Mouse (Mus musculus): Measurements from ENCODE around the gene Retn. TPM values are rescaled to one million over a fixed set of nuclear protein-coding genes. Genes with fewer than 3 reads are reported as not detected.

Gene Retn
- polyA plus RNA-seq, 1 experiment from 2014 or later = not detected

- Histone ChIP-seq H3K27me3 (replicated peaks) (0 out of 2 replicates have a peak, but pooled peaks cover 5% of the 10 kb centered on the region), H3K9ac (peak within 1 kb of the TSS; percentile 68), H3K9me3 (replicated peaks) (no peaks in the 10 kb centered on the region), H3K4me2 (peak within 1 kb of the TSS; percentile 77), H3K4me1 (replicated peaks) (peaks cover 9% of the 10 kb centered on the region), H3K4me3 (peak within 1 kb of the TSS; percentile 69), H3K27ac (ENCODE audit: poor library complexity, severe bottlenecking) (no peak within 1 kb of the TSS), H3K36me3 (peaks cover 25% of the 10 kb centered on the region)
- ATAC-seq (ENCODE audit: insufficient number of reproducible peaks, low FRiP score) = peak; percentile 91
- WGBS = 6% methylated on average over 47 of the region's 47 CpGs
Measured at GRCm38 (mm10) chr8:3630647-3631477, 24.7 kb upstream of the Retn start, which contains the start of gene Stxbp2. Gene Stxbp2, plus strand, starts transcription at chr8:3630955.

DNA sequence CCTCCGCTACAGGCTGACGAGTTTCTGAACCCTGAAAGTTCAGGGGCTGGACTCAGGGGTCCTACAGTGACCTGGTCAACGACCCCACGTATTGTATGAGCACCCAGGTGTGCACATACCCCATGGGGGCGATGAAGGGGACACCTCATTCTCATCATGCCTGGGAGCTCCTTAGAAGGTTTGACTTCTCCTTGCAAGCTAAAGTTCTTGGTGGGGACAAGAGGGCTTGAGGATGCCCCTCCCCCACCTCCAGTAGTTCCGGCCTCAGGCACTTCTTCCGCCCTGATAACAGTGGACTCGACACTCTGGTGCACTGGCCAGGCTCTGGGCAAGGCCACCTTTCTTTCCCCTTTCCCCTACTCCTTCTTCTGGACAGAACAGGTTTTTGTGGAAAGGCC, 24.1 kb upstream of the Retn start:
- Histone ChIP-seq H3K4me1 (replicated peaks) (peaks cover 9% of the 10 kb centered on the region), H3K9ac (peak overlapping the region; percentile 68), H3K9me3 (replicated peaks) (no peaks in the 10 kb centered on the region), H3K36me3 (peaks cover 31% of the 10 kb centered on the region), H3K4me2 (peak overlapping the region; percentile 77), H3K27ac (ENCODE audit: poor library complexity, severe bottlenecking) (no peak overlapping the region), H3K4me3 (peak overlapping the region; percentile 69), H3K27me3 (replicated peaks) (0 out of 2 replicates have a peak, but pooled peaks cover 5% of the 10 kb centered on the region)
- WGBS = 12% methylated on average over 8 of the region's 8 CpGs
- peak; percentile 70; the same call in 1 of the 2 replicates for ATAC-seq (ENCODE audit: insufficient number of reproducible peaks, low FRiP score)

- peaks cover 20% of the 10 kb centered on the region; the same call in 1 of the 2 replicates for H3K36me3 ChIP-seq
- no peak overlapping the region for H3K27ac ChIP-seq (ENCODE audit: poor library complexity, severe bottlenecking)
- H3K27me3 ChIP-seq (replicated peaks) = no peaks in the 10 kb centered on the region
- H3K4me1 ChIP-seq (replicated peaks) = no peaks in the 10 kb centered on the region
- no peak for ATAC-seq (ENCODE audit: insufficient number of reproducible peaks, low FRiP score)
- H3K4me3 ChIP-seq = no peak overlapping the region
- no peaks in the 10 kb centered on the region for H3K9me3 ChIP-seq (replicated peaks)
- H3K9ac ChIP-seq = no peak overlapping the region
- no peak overlapping the region for H3K4me2 ChIP-seq
- WGBS = 16% methylated on average over 5 of the region's 5 CpGs
Measured at GRCm38 (mm10) chr8:3645804-3646203, 9.8 kb upstream of the Retn start.

- H3K9me3 ChIP-seq (replicated peaks) = no peaks in the 10 kb centered on the region
- H3K36me3 ChIP-seq = peaks cover 8% of the 10 kb centered on the region; the same call in 1 of the 2 replicates
- no peak overlapping the region for H3K4me2 ChIP-seq
- no peak overlapping the region for H3K27ac ChIP-seq (ENCODE audit: poor library complexity, severe bottlenecking)
- H3K4me3 ChIP-seq = no peak overlapping the region
- no peaks in the 10 kb centered on the region for H3K27me3 ChIP-seq (replicated peaks)
- H3K9ac ChIP-seq = no peak overlapping the region
- WGBS = 77% methylated on average over 6 of the region's 6 CpGs
- H3K4me1 ChIP-seq (replicated peaks) = no peaks in the 10 kb centered on the region
- no peak for ATAC-seq (ENCODE audit: insufficient number of reproducible peaks, low FRiP score)
Measured at GRCm38 (mm10) chr8:3646824-3647531, 8.6 kb upstream of the Retn start.

- ATAC-seq (ENCODE audit: insufficient number of reproducible peaks, low FRiP score) = no peak
- no peaks in the 10 kb centered on the region for H3K9me3 ChIP-seq (replicated peaks)
- no peaks in the 10 kb centered on the region for H3K27me3 ChIP-seq (replicated peaks)
- no peak overlapping the region for H3K4me3 ChIP-seq
- WGBS = 71% methylated on average over 4 of the region's 4 CpGs
- no peak overlapping the region for H3K27ac ChIP-seq (ENCODE audit: poor library complexity, severe bottlenecking)
- H3K4me2 ChIP-seq = no peak overlapping the region
- H3K4me1 ChIP-seq (replicated peaks) = no peaks in the 10 kb centered on the region
- no peak overlapping the region for H3K9ac ChIP-seq
- H3K36me3 ChIP-seq = peaks cover 6% of the 10 kb centered on the region; the same call in 1 of the 2 replicates
Measured at GRCm38 (mm10) chr8:3647561-3647960, 8.0 kb upstream of the Retn start.

DNA sequence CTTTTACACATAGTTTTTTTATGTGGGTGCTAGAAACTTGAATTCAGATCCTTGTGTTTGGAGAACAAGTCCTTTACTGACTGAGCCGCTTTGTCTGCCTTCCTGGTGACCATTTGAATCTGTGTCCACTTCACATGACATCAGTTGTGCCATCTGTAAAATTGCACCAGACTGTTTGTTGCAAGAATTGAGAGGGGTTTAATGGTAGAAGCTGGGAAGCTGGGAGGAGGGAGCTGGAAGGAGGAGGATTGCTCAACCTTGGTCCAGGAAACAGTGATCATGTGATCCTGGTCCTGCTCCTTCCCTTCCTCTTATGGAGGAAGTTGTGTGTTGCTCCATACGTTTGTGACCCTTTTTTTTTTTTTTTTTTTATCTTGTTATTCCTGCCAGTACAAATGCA, 7.3 kb upstream of the Retn start:
- no peaks in the 10 kb centered on the region for H3K27me3 ChIP-seq (replicated peaks)
- H3K9ac ChIP-seq = no peak overlapping the region
- no peaks in the 10 kb centered on the region for H3K4me1 ChIP-seq (replicated peaks)
- 66% methylated on average over 2 of the region's 2 CpGs for WGBS
- no peaks in the 10 kb centered on the region for H3K9me3 ChIP-seq (replicated peaks)
- no peak for ATAC-seq (ENCODE audit: insufficient number of reproducible peaks, low FRiP score)
- H3K36me3 ChIP-seq = no peaks in the 10 kb centered on the region
- H3K4me2 ChIP-seq = no peak overlapping the region
- H3K4me3 ChIP-seq = no peak overlapping the region
- H3K27ac ChIP-seq (ENCODE audit: poor library complexity, severe bottlenecking) = no peak overlapping the region

DNA sequence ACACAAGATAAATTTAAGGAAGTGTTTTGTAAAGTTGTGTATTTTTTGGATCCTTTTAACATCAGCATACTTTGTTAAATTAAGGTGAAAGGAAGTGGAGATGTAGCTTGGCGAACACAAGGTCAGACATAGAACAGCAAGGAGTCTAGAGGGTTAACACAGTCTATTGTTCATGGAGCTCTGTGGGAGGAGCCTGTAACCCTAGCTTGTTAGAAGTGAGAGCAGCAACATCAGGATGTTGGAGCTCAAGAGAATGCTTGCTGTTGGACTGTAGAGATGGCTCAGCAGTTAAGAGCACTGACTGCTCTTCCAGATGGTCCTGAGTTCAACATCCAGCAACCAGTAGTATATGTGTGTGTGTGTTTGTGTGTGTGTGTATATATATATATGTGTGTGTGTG, 6.6 kb upstream of the Retn start:
- H3K4me2 ChIP-seq = peak overlapping the region; percentile 17; the same call in 1 of the 2 replicates
- WGBS = 52% methylated on average over 1 of the region's 1 CpGs

DNA sequence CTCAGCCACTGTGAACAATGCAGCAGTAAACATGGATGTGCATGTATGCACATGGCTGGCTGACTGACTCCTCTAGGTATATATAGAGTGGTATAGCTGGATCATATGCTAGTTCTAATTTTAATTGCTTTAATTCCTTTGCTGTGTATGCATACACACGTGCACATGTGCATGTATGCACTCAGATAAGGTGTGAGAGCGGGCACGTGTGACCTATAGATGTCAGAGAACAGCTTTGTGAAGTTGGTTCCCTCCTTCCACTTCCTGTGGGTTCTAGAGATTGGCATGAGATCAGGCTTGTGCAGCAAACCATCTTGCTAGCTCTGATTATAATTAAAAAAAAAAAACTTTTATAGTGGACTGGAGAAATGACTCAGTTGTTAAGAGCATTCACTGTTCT, 2.7 kb upstream of the Retn start:
- Histone ChIP-seq H3K4me3 (no peak overlapping the region), H3K36me3 (no peaks in the 10 kb centered on the region), H3K27ac (ENCODE audit: poor library complexity, severe bottlenecking) (no peak overlapping the region), H3K9ac (no peak overlapping the region), H3K27me3 (replicated peaks) (peaks cover 9% of the 10 kb centered on the region), H3K4me1 (replicated peaks) (no peaks in the 10 kb centered on the region), H3K9me3 (replicated peaks) (no peaks in the 10 kb centered on the region), H3K4me2 (no peak overlapping the region)
- 60% methylated on average over 3 of the region's 3 CpGs for WGBS
- ATAC-seq (ENCODE audit: insufficient number of reproducible peaks, low FRiP score) = no peak

More for the DNA sequence above, 6.6 kb upstream of the Retn start:
- H3K9me3 ChIP-seq (replicated peaks) = no peaks in the 10 kb centered on the region
- no peak overlapping the region for H3K27ac ChIP-seq (ENCODE audit: poor library complexity, severe bottlenecking)
- H3K36me3 ChIP-seq = no peaks in the 10 kb centered on the region
- no peaks in the 10 kb centered on the region for H3K27me3 ChIP-seq (replicated peaks)
- no peaks in the 10 kb centered on the region for H3K4me1 ChIP-seq (replicated peaks)
- ATAC-seq (ENCODE audit: insufficient number of reproducible peaks, low FRiP score) = no peak
- no peak overlapping the region for H3K4me3 ChIP-seq
- no peak overlapping the region for H3K9ac ChIP-seq

GRCm38 (mm10) chr8:3654726-3655508, 653 bp upstream of the Retn start:
- Histone ChIP-seq H3K36me3 (no peaks in the 10 kb centered on the region), H3K4me2 (no peak overlapping the region)
- WGBS = 64% methylated on average over 11 of the region's 11 CpGs

GRCm38 (mm10) chr8:3656725-3657381, 1.3 kb downstream of the Retn start:
- no peak overlapping the region for H3K4me3 ChIP-seq
- H3K4me2 ChIP-seq = no peak overlapping the region
- peaks cover 13% of the 10 kb centered on the region for H3K27me3 ChIP-seq (replicated peaks)
- ATAC-seq (ENCODE audit: insufficient number of reproducible peaks, low FRiP score) = no peak
- H3K9me3 ChIP-seq (replicated peaks) = no peaks in the 10 kb centered on the region
- H3K4me1 ChIP-seq (replicated peaks) = no peaks in the 10 kb centered on the region
- H3K27ac ChIP-seq (ENCODE audit: poor library complexity, severe bottlenecking) = no peak overlapping the region
- H3K36me3 ChIP-seq = no peaks in the 10 kb centered on the region
- 35% methylated on average over 7 of the region's 7 CpGs for WGBS
- no peak overlapping the region for H3K9ac ChIP-seq

More at GRCm38 (mm10) chr8:3654726-3655508, 653 bp upstream of the Retn start:
- H3K4me3 ChIP-seq = no peak overlapping the region
- H3K27ac ChIP-seq (ENCODE audit: poor library complexity, severe bottlenecking) = no peak overlapping the region
- no peaks in the 10 kb centered on the region for H3K9me3 ChIP-seq (replicated peaks)
- peaks cover 13% of the 10 kb centered on the region for H3K27me3 ChIP-seq (replicated peaks)
- no peak overlapping the region for H3K9ac ChIP-seq
- ATAC-seq (ENCODE audit: insufficient number of reproducible peaks, low FRiP score) = no peak
- H3K4me1 ChIP-seq (replicated peaks) = no peaks in the 10 kb centered on the region
